Mouse (Mus musculus) testis, postnatal 14 days (tissue): ENCODE measurements around the gene Osbpl3.

Experiments
- DNase-seq: peaks from one replicate; pipeline ENCODE4 v3.0.0; 2021; ENCODE audit warnings: low spot score

Gene Osbpl3

GRCm38 (mm10) chr6:50294128-50294527, 161.9 kb downstream of the Osbpl3 start:
- DNase-seq = peak; percentile 48

- no peak for DNase-seq
Observed at GRCm38 (mm10) chr6:50291650-50292049, 164.4 kb downstream of the Osbpl3 start.

- DNase-seq = no peak
Observed at GRCm38 (mm10) chr6:50286881-50287280, 169.1 kb downstream of the Osbpl3 start.

- no peak for DNase-seq
Observed at GRCm38 (mm10) chr6:50279642-50280041, 176.4 kb downstream of the Osbpl3 start.

GRCm38 (mm10) chr6:50273947-50274346, 182.1 kb downstream of the Osbpl3 start:
- no peak for DNase-seq

- DNase-seq = no peak
Observed at GRCm38 (mm10) chr6:50273416-50273815, 182.6 kb downstream of the Osbpl3 start.

GRCm38 (mm10) chr6:50263670-50264069, 192.3 kb downstream of the Osbpl3 start, which contains the start of gene Gsdme:
Gene Gsdme (minus strand): TSS chr6:50263862.
- no peak for DNase-seq

GRCm38 (mm10) chr6:50262310-50262709, 193.7 kb downstream of the Osbpl3 start:
- no peak for DNase-seq

- DNase-seq = no peak
Observed at GRCm38 (mm10) chr6:50261922-50262261, 194.1 kb downstream of the Osbpl3 start.

- peak; percentile 76 for DNase-seq
Observed at GRCm38 (mm10) chr6:50261201-50261921, 194.6 kb downstream of the Osbpl3 start.

GRCm38 (mm10) chr6:50255356-50255755, 200.6 kb downstream of the Osbpl3 start:
- DNase-seq = no peak

- DNase-seq = no peak
Observed at GRCm38 (mm10) chr6:50254723-50255184, 201.2 kb downstream of the Osbpl3 start.

- DNase-seq = no peak
Observed at GRCm38 (mm10) chr6:50252690-50253089, 203.3 kb downstream of the Osbpl3 start.

- DNase-seq = no peak
Observed at GRCm38 (mm10) chr6:50247791-50248190, 208.2 kb downstream of the Osbpl3 start.

GRCm38 (mm10) chr6:50247356-50247755, 208.6 kb downstream of the Osbpl3 start:
- DNase-seq = no peak

GRCm38 (mm10) chr6:50244967-50245366, 211.0 kb downstream of the Osbpl3 start:
- no peak for DNase-seq

GRCm38 (mm10) chr6:50244126-50244525, 211.9 kb downstream of the Osbpl3 start:
- no peak for DNase-seq
